Mouse (Mus musculus) testis, adult 2 months (tissue): ENCODE measurements at regions not wholly inside any gene's neighbourhood (a gene's known extent, or its start where the extent isn't known, plus 50 kb on each side); places are given as distances from the start of the nearest gene placed in this dataset.

ENCODE experiments used
- CTCF ChIP-seq: fragments of 200-500 bp; IDR thresholded peaks from 2 replicates; pipeline ENCODE4 v1.5.1; 2012; ENCODE audit warnings: low read depth, mild to moderate bottlenecking, inconsistent platforms, low read length, moderate library complexity; ENCODE audit not compliant: control insufficient read depth, insufficient read depth, insufficient replicate concordance
- POLR2A ChIP-seq: fragments of 200-500 bp; IDR thresholded peaks from 2 replicates; pipeline ENCODE4 v1.6.1; 2012; ENCODE audit warnings: low read depth, mild to moderate bottlenecking, inconsistent platforms, low read length, moderate library complexity; ENCODE audit not compliant: control insufficient read depth

GRCm38 (mm10) chr9:47307125-47307751, 222.7 kb upstream of the Cadm1 start:
- TF ChIP-seq CTCF (no peak), POLR2A (no peak)
